Mouse (Mus musculus) heart, adult 2 months (tissue): ENCODE data around the gene Slc5a6.

Source experiments
- CTCF ChIP-seq: fragments of 200-600 bp; IDR thresholded peaks from 2 replicates; pipeline ENCODE4 v1.8.1; 2022; ENCODE audit warnings: antibody characterized with exemption, mild to moderate bottlenecking, moderate library complexity
- POLR2A ChIP-seq: fragments of 200-500 bp; IDR thresholded peaks from 2 replicates; pipeline ENCODE4 v1.6.1; 2011; ENCODE audit warnings: mild to moderate bottlenecking, low read depth, low read length, control low read depth; ENCODE audit not compliant: insufficient read depth

DNA sequence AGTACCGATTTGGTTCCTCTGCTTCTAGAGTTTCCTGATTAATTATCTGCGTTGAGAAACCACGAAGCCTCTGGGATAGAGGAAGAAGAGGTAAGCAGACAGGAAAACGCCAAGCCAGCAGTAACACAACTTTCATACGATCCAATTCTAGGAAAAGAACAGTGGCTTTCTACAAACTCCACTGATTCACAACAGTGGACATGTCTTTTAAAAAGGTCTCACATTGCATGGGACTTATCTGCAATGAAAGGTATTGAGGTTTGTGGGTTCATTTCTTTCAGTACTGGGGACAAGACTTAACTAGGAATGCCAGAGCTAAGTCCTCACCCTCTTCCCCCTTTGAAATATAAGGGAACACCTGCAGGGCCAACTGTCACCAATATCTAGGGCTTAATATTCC lies 1.6 kb downstream of the Slc5a6 start:
- TF ChIP-seq CTCF: no peak
- TF ChIP-seq POLR2A: no peak
